Mouse (Mus musculus): ENCODE measurements around the gene Syngr3. TPM values are rescaled to one million over a fixed set of nuclear protein-coding genes. Genes with fewer than 3 reads are reported as not detected.

The Syngr3 gene
- polyA plus RNA-seq, 1 experiment from 2014 or later, result 0.07 TPM

- ATAC-seq (ENCODE audit: insufficient read depth), result no peak
- H3K9me3 ChIP-seq (replicated peaks), result no peaks in the 10 kb centered on the region
- no peak overlapping the region for H3K27ac ChIP-seq (replicated peaks)
- H3K27me3 ChIP-seq, result peaks cover 10% of the 10 kb centered on the region
- no peaks in the 10 kb centered on the region for H3K36me3 ChIP-seq (replicated peaks)
- peaks cover 24% of the 10 kb centered on the region for H3K4me1 ChIP-seq (replicated peaks)
- 55% methylated on average over 6 of the region's 6 CpGs for WGBS (ENCODE audit: insufficient replicate concordance)
- no peak overlapping the region for H3K4me2 ChIP-seq
- no peak overlapping the region for H3K4me3 ChIP-seq (replicated peaks)
- H3K9ac ChIP-seq, result no peak overlapping the region
Observed at GRCm38 (mm10) chr17:24642791-24643343, 46.9 kb downstream of the Syngr3 start.

GRCm38 (mm10) chr17:24641944-24642343 lies 47.8 kb downstream of the Syngr3 start:
- 80% methylated on average over 14 of the region's 14 CpGs for WGBS (ENCODE audit: insufficient replicate concordance)
- Histone ChIP-seq H3K4me3 (replicated peaks) (no peak overlapping the region), H3K27me3 (peaks cover 3% of the 10 kb centered on the region; the same call in 1 of the 2 replicates), H3K9me3 (replicated peaks) (no peaks in the 10 kb centered on the region), H3K4me2 (no peak overlapping the region), H3K36me3 (replicated peaks) (no peaks in the 10 kb centered on the region), H3K4me1 (replicated peaks) (peaks cover 21% of the 10 kb centered on the region), H3K9ac (no peak overlapping the region), H3K27ac (replicated peaks) (no peak overlapping the region)
- no peak for ATAC-seq (ENCODE audit: insufficient read depth)

- Histone ChIP-seq H3K4me1 (replicated peaks) (peaks cover 25% of the 10 kb centered on the region), H3K9ac (no peak overlapping the region), H3K4me2 (no peak overlapping the region), H3K4me3 (replicated peaks) (no peak overlapping the region), H3K36me3 (replicated peaks) (no peaks in the 10 kb centered on the region), H3K9me3 (replicated peaks) (no peaks in the 10 kb centered on the region), H3K27me3 (no peaks in the 10 kb centered on the region; the same call in 1 of the 2 replicates), H3K27ac (replicated peaks) (no peak overlapping the region)
- no peak for ATAC-seq (ENCODE audit: insufficient read depth)
- WGBS (ENCODE audit: insufficient replicate concordance), result 80% methylated on average over 15 of the region's 15 CpGs
Observed at GRCm38 (mm10) chr17:24640581-24640980, 49.2 kb downstream of the Syngr3 start.

GRCm38 (mm10) chr17:24640119-24640518 lies 49.6 kb downstream of the Syngr3 start:
- 69% methylated on average over 7 of the region's 7 CpGs for WGBS (ENCODE audit: insufficient replicate concordance)
- H3K27ac ChIP-seq (replicated peaks), result no peak overlapping the region
- peaks cover 21% of the 10 kb centered on the region for H3K4me1 ChIP-seq (replicated peaks)
- H3K4me3 ChIP-seq (replicated peaks), result no peak overlapping the region
- H3K9me3 ChIP-seq (replicated peaks), result no peaks in the 10 kb centered on the region
- no peaks in the 10 kb centered on the region for H3K27me3 ChIP-seq
- no peak overlapping the region for H3K4me2 ChIP-seq
- no peaks in the 10 kb centered on the region for H3K36me3 ChIP-seq (replicated peaks)
- no peak for ATAC-seq (ENCODE audit: insufficient read depth)
- H3K9ac ChIP-seq, result no peak overlapping the region

- no peak overlapping the region for H3K27ac ChIP-seq (replicated peaks)
- no peak overlapping the region for H3K4me3 ChIP-seq (replicated peaks)
- no peak overlapping the region for H3K9ac ChIP-seq
- H3K27me3 ChIP-seq, result no peaks in the 10 kb centered on the region
- no peaks in the 10 kb centered on the region for H3K36me3 ChIP-seq (replicated peaks)
- peaks cover 15% of the 10 kb centered on the region for H3K4me1 ChIP-seq (replicated peaks)
- no peak overlapping the region for H3K4me2 ChIP-seq
- whole genome bisulfite sequencing (ENCODE audit: insufficient replicate concordance), result 80% methylated on average over 5 of the region's 5 CpGs
- H3K9me3 ChIP-seq (replicated peaks), result no peaks in the 10 kb centered on the region
- no peak for ATAC-seq (ENCODE audit: insufficient read depth)
Observed at GRCm38 (mm10) chr17:24639571-24639988, 50.2 kb downstream of the Syngr3 start.

- Histone ChIP-seq H3K4me3 (replicated peaks) (no peak overlapping the region), H3K9me3 (replicated peaks) (no peaks in the 10 kb centered on the region), H3K36me3 (replicated peaks) (no peaks in the 10 kb centered on the region), H3K27ac (replicated peaks) (no peak overlapping the region), H3K27me3 (no peaks in the 10 kb centered on the region), H3K4me1 (replicated peaks) (peaks cover 10% of the 10 kb centered on the region), H3K9ac (no peak overlapping the region), H3K4me2 (no peak overlapping the region)
- ATAC-seq (ENCODE audit: insufficient read depth), result no peak
- WGBS (ENCODE audit: insufficient replicate concordance), result 67% methylated on average over 9 of the region's 9 CpGs
Observed at GRCm38 (mm10) chr17:24638840-24639239, 50.9 kb downstream of the Syngr3 start.

GRCm38 (mm10) chr17:24638214-24638613 lies 51.5 kb downstream of the Syngr3 start:
- WGBS (ENCODE audit: insufficient replicate concordance), result 71% methylated on average over 4 of the region's 4 CpGs
- ATAC-seq (ENCODE audit: insufficient read depth), result no peak

GRCm38 (mm10) chr17:24636781-24637481 lies 52.8 kb downstream of the Syngr3 start:
- Histone ChIP-seq H3K4me3 (replicated peaks) (no peak overlapping the region), H3K27me3 (no peaks in the 10 kb centered on the region), H3K9ac (no peak overlapping the region), H3K36me3 (replicated peaks) (no peaks in the 10 kb centered on the region), H3K4me2 (no peak overlapping the region), H3K27ac (replicated peaks) (no peak overlapping the region), H3K4me1 (replicated peaks) (peaks cover 27% of the 10 kb centered on the region), H3K9me3 (replicated peaks) (no peaks in the 10 kb centered on the region)
- no peak for ATAC-seq (ENCODE audit: insufficient read depth)
- 67% methylated on average over 5 of the region's 5 CpGs for WGBS (ENCODE audit: insufficient replicate concordance)

More at GRCm38 (mm10) chr17:24638214-24638613, 51.5 kb downstream of the Syngr3 start:
- Histone ChIP-seq H3K36me3 (replicated peaks) (no peaks in the 10 kb centered on the region), H3K9ac (no peak overlapping the region), H3K9me3 (replicated peaks) (no peaks in the 10 kb centered on the region), H3K27me3 (no peaks in the 10 kb centered on the region), H3K27ac (replicated peaks) (no peak overlapping the region), H3K4me1 (replicated peaks) (peaks cover 14% of the 10 kb centered on the region), H3K4me2 (no peak overlapping the region), H3K4me3 (replicated peaks) (no peak overlapping the region)

GRCm38 (mm10) chr17:24635694-24636093 lies 54.1 kb downstream of the Syngr3 start:
- no peak for ATAC-seq (ENCODE audit: insufficient read depth)
- Histone ChIP-seq H3K9me3 (replicated peaks) (no peaks in the 10 kb centered on the region), H3K27ac (replicated peaks) (no peak overlapping the region), H3K4me3 (replicated peaks) (no peak overlapping the region), H3K9ac (no peak overlapping the region), H3K4me2 (no peak overlapping the region), H3K27me3 (no peaks in the 10 kb centered on the region), H3K36me3 (replicated peaks) (peaks cover 2% of the 10 kb centered on the region; the same call in 1 of the 2 replicates), H3K4me1 (replicated peaks) (peaks cover 31% of the 10 kb centered on the region)
- WGBS (ENCODE audit: insufficient replicate concordance), result 76% methylated on average over 5 of the region's 5 CpGs
